Mouse (Mus musculus): Measurements from ENCODE around the gene Vinac1.

GRCm38 (mm10) chr2:129070296-129070695 lies 22.3 kb upstream of the Vinac1 start:
- no peak for TF ChIP-seq POLR2A (IDR thresholded peaks at IDR 0.05; ENCODE audit: low read depth, low read length)
- TF ChIP-seq CTCF (IDR thresholded peaks at IDR 0.05; ENCODE audit: borderline replicate concordance, insufficient read depth, low read length): no peak
